Mouse (Mus musculus): ENCODE data around the gene Mrps23.

- TF ChIP-seq FLI1 (IDR thresholded peaks at IDR 0.05; ENCODE audit: low read length) = no peak
- TF ChIP-seq GATA1 (IDR thresholded peaks at IDR 0.05; ENCODE audit: borderline replicate concordance, low read length) = no peak
These were observed 36.1 kb downstream of the Mrps23 start for GRCm38 (mm10) chr11:88240275-88240674.
